Mouse (Mus musculus): ENCODE data around the gene Ier5l. TPM values are rescaled to one million over a fixed set of nuclear protein-coding genes. Genes with fewer than 3 reads are reported as not detected.

Ier5l gene
- total and polyA plus RNA-seq, 3 experiments, result 0.31 to 0.98 (median 0.51) TPM

- Histone ChIP-seq H3K27ac (ENCODE audit: insufficient read depth, low read depth) (peak overlapping the region; percentile 30; the same call in 1 of the 2 replicates), H3K4me2 (ENCODE audit: insufficient read depth, low read depth, poor library complexity, severe bottlenecking) (no peak overlapping the region), H3K4me3 (replicated peaks in 1 of 3; ENCODE audit: low read depth in 2 of 3, low read length in 2 of 3, poor library complexity in 1 of 3) (no peak overlapping the region), H3K9ac (ENCODE audit: insufficient read depth, low read depth) (no peak overlapping the region), H3K36me3 (replicated peaks in 1 of 2; ENCODE audit: control insufficient read depth in 1 of 2, insufficient read depth in 1 of 2, low read length in 1 of 2) (peaks cover 33 to 88% of the 10 kb centered on the region in 2 experiments), H3K4me1 (ENCODE audit: control insufficient read depth in 1 of 2, insufficient read depth in 2 of 2) (peaks cover 34 to 71% of the 10 kb centered on the region in 2 experiments), H3K9me3 (replicated peaks; ENCODE audit: low read length) (peaks cover 20% of the 10 kb centered on the region), H3K27me3 (replicated peaks) (no peaks in the 10 kb centered on the region), H3K79me2 (replicated peaks; ENCODE audit: control insufficient read depth, extremely low read depth, insufficient read depth, poor library complexity, severe bottlenecking) (no peaks in the 10 kb centered on the region)
- no peak for TF ChIP-seq RAD21 (IDR thresholded peaks at IDR 0.05; ENCODE audit: low read depth, low read length)
- 0 out of 2 replicates have a peak, but pooled peaks have one; percentile 24 for TF ChIP-seq IRF4 (IDR thresholded peaks at IDR 0.05; ENCODE audit: low read depth, low read length)
- TF ChIP-seq NRF1 (IDR thresholded peaks at IDR 0.05; ENCODE audit: low read depth, low read length), result no peak
- no peak for TF ChIP-seq ZNF384 (IDR thresholded peaks at IDR 0.05; ENCODE audit: low read depth, low read length)
- 0 out of 2 replicates have a peak, but pooled peaks have one; percentile 15 for TF ChIP-seq BHLHE40 (IDR thresholded peaks at IDR 0.05; ENCODE audit: low read depth, low read length)
- in situ Hi-C loops (cut with MboI; ENCODE audit: low pct_ligation_motif_present, low pct_unique_long_range_greater_than_20kb, low sequenced_read_pairs), result no loop called here
- DNase-seq (ENCODE audit: extremely low read depth), result peak; percentile 71
- dilution Hi-C loops (cut with MboI; ENCODE audit: extremely low pct_ligation_motif_present, extremely low pct_unique_long_range_greater_than_20kb, low sequenced_read_pairs), result no loop called here
Observed at GRCm38 (mm10) chr2:30446891-30447826, 26.9 kb downstream of the Ier5l start.

DNA sequence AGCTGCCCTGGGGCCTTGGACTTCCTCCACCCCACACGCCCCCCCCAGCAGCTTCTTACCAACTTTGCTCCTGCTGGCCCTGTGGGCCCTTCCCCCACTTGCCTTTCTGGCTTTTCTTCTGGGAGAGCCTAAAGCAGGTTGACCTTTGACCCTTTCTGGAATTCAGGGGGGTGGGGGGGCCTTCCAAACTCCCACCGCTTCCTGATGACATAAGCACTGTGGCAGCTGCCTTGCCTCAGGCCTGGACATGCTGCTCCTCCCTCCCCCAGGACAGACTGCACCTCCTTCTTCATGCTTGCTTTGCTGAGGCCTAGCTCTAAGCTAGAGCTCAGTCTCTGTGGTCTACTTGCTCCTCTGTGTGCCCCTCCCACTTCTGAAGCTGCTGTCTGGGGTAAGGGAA, 28.7 kb downstream of the Ier5l start:
- Histone ChIP-seq H3K36me3 (replicated peaks in 1 of 2; ENCODE audit: control insufficient read depth in 1 of 2, insufficient read depth in 1 of 2, low read length in 1 of 2) (peaks cover 33 to 78% of the 10 kb centered on the region in 2 experiments), H3K9ac (ENCODE audit: insufficient read depth, low read depth) (no peak overlapping the region)
- no peak for DNase-seq (ENCODE audit: extremely low read depth)

GRCm38 (mm10) chr2:30444450-30444849, 29.6 kb downstream of the Ier5l start:
- H3K27ac ChIP-seq (ENCODE audit: insufficient read depth, low read depth), result no peak overlapping the region
- peaks cover 38 to 72% of the 10 kb centered on the region in 2 experiments for H3K4me1 ChIP-seq (ENCODE audit: control insufficient read depth in 1 of 2, insufficient read depth in 2 of 2)
- TF ChIP-seq NELFE (IDR thresholded peaks at IDR 0.05; ENCODE audit: low read depth, low read length), result no peak
- no peak for TF ChIP-seq UBTF (IDR thresholded peaks at IDR 0.05; ENCODE audit: low read depth, low read length)
- TF ChIP-seq KAT2A (IDR thresholded peaks at IDR 0.05; ENCODE audit: insufficient replicate concordance, low read length), result no peak
- no peak for TF ChIP-seq MXI1 (IDR thresholded peaks at IDR 0.05; ENCODE audit: low read depth, low read length)
- no peak for TF ChIP-seq JUND (conservative IDR thresholded peaks at IDR 0.05; ENCODE audit: low read depth, low read length)
- TF ChIP-seq HCFC1 (IDR thresholded peaks at IDR 0.05; ENCODE audit: low read depth, low read length), result no peak
- TF ChIP-seq NRF1 (IDR thresholded peaks at IDR 0.05; ENCODE audit: low read depth, low read length), result no peak
- TF ChIP-seq SIN3A (IDR thresholded peaks at IDR 0.05; ENCODE audit: low read length), result no peak
- TF ChIP-seq ZNF384 (IDR thresholded peaks at IDR 0.05; ENCODE audit: low read depth, low read length), result no peak
- no peak for TF ChIP-seq TCF12 (IDR thresholded peaks at IDR 0.05; ENCODE audit: low read depth, low read length)
- no peak for TF ChIP-seq ETS1 (conservative IDR thresholded peaks at IDR 0.05; ENCODE audit: low read depth, low read length)
- TF ChIP-seq MEF2A (IDR thresholded peaks at IDR 0.05; ENCODE audit: borderline replicate concordance, low read depth, low read length), result no peak
- TF ChIP-seq ZC3H11A (IDR thresholded peaks at IDR 0.05; ENCODE audit: low read depth, low read length), result no peak
- TF ChIP-seq MAX (IDR thresholded peaks at IDR 0.05; ENCODE audit: low read length), result no peak
- TF ChIP-seq RAD21 (IDR thresholded peaks at IDR 0.05; ENCODE audit: low read depth, low read length), result no peak
- no peak for TF ChIP-seq POLR2AphosphoS2 (IDR thresholded peaks at IDR 0.05; ENCODE audit: low read depth, low read length)
- TF ChIP-seq PAX5 (IDR thresholded peaks at IDR 0.05; ENCODE audit: low read length), result no peak
- no peak for TF ChIP-seq MAZ (IDR thresholded peaks at IDR 0.05; ENCODE audit: low read depth, low read length)
- in situ Hi-C loops (cut with MboI; ENCODE audit: low pct_ligation_motif_present, low pct_unique_long_range_greater_than_20kb, low sequenced_read_pairs), result no loop called here
- H3K9ac ChIP-seq (ENCODE audit: insufficient read depth, low read depth), result no peak overlapping the region
- DNase-seq (ENCODE audit: extremely low read depth), result no peak
- H3K4me3 ChIP-seq (replicated peaks in 1 of 3; ENCODE audit: low read depth in 2 of 3, low read length in 2 of 3, poor library complexity in 1 of 3), result no peak overlapping the region
- dilution Hi-C loops (cut with MboI; ENCODE audit: extremely low pct_ligation_motif_present, extremely low pct_unique_long_range_greater_than_20kb, low sequenced_read_pairs), result no loop called here
- peaks cover 9% of the 10 kb centered on the region for H3K9me3 ChIP-seq (replicated peaks; ENCODE audit: low read length)
- H3K4me2 ChIP-seq (ENCODE audit: insufficient read depth, low read depth, poor library complexity, severe bottlenecking), result no peak overlapping the region
- no peaks in the 10 kb centered on the region for H3K27me3 ChIP-seq (replicated peaks)
- no peaks in the 10 kb centered on the region for H3K79me2 ChIP-seq (replicated peaks; ENCODE audit: control insufficient read depth, extremely low read depth, insufficient read depth, poor library complexity, severe bottlenecking)
- H3K36me3 ChIP-seq (replicated peaks in 1 of 2; ENCODE audit: control insufficient read depth in 1 of 2, insufficient read depth in 1 of 2, low read length in 1 of 2), result peaks cover 32 to 79% of the 10 kb centered on the region in 2 experiments

More for the DNA sequence above, 28.7 kb downstream of the Ier5l start:
- H3K27me3 ChIP-seq (replicated peaks), result no peaks in the 10 kb centered on the region
- no peaks in the 10 kb centered on the region for H3K79me2 ChIP-seq (replicated peaks; ENCODE audit: control insufficient read depth, extremely low read depth, insufficient read depth, poor library complexity, severe bottlenecking)
- in situ Hi-C loops (cut with MboI; ENCODE audit: low pct_ligation_motif_present, low pct_unique_long_range_greater_than_20kb, low sequenced_read_pairs) (no loop called here), dilution Hi-C loops (cut with MboI; ENCODE audit: extremely low pct_ligation_motif_present, extremely low pct_unique_long_range_greater_than_20kb, low sequenced_read_pairs) (no loop called here)
- H3K4me1 ChIP-seq (ENCODE audit: control insufficient read depth in 1 of 2, insufficient read depth in 2 of 2), result peaks cover 38 to 72% of the 10 kb centered on the region in 2 experiments
- no peak overlapping the region for H3K4me3 ChIP-seq (replicated peaks in 1 of 3; ENCODE audit: low read depth in 2 of 3, low read length in 2 of 3, poor library complexity in 1 of 3)
- TF ChIP-seq ZC3H11A (IDR thresholded peaks at IDR 0.05; ENCODE audit: low read depth, low read length), result no peak
- TF ChIP-seq TBP (conservative IDR thresholded peaks at IDR 0.05; ENCODE audit: low read depth, low read length), result no peak
- peak overlapping the region; percentile 23; the same call in 1 of the 2 replicates for H3K27ac ChIP-seq (ENCODE audit: insufficient read depth, low read depth)
- peaks cover 18% of the 10 kb centered on the region for H3K9me3 ChIP-seq (replicated peaks; ENCODE audit: low read length)
- H3K4me2 ChIP-seq (ENCODE audit: insufficient read depth, low read depth, poor library complexity, severe bottlenecking), result no peak overlapping the region
